Mouse (Mus musculus): ENCODE data around the gene Atxn7l2.
A peak's percentile ranks its signal among the peaks of the same experiment; 100 is the strongest.

Gene Atxn7l2

GRCm38 (mm10) chr3:108204470-108204869 lies 6.3 kb downstream of the Atxn7l2 start:
- DNase-seq: peak in 1 of 2 experiments; percentile 11

- DNase-seq: peak; percentile 90 to 94
Measured at GRCm38 (mm10) chr3:108203621-108204325, 7.0 kb downstream of the Atxn7l2 start.

- peak; percentile 59 to 63 for DNase-seq
Measured at GRCm38 (mm10) chr3:108203212-108203611, 7.5 kb downstream of the Atxn7l2 start.

- no peak for DNase-seq
Measured at GRCm38 (mm10) chr3:108202506-108202905, 8.2 kb downstream of the Atxn7l2 start.

- DNase-seq: peak; percentile 88
Measured at GRCm38 (mm10) chr3:108200329-108201323, 10.1 kb downstream of the Atxn7l2 start, which contains the start of gene Cyb561d1. Gene Cyb561d1, minus strand, starts transcription at chr3:108201212.

- peak in 1 of 2 experiments; percentile 9 for DNase-seq
Measured at GRCm38 (mm10) chr3:108199231-108199630, 11.5 kb downstream of the Atxn7l2 start.

GRCm38 (mm10) chr3:108197066-108197497 lies 13.7 kb downstream of the Atxn7l2 start:
- peak; percentile 72 to 80 for DNase-seq

GRCm38 (mm10) chr3:108195941-108196590 lies 14.7 kb downstream of the Atxn7l2 start:
- peak; percentile 56 to 62 for DNase-seq

- no peak for DNase-seq
Measured at GRCm38 (mm10) chr3:108195287-108195686, 15.4 kb downstream of the Atxn7l2 start.

- DNase-seq: peak in 1 of 2 experiments; percentile 1
Measured at GRCm38 (mm10) chr3:108193686-108194085, 17.0 kb downstream of the Atxn7l2 start.

GRCm38 (mm10) chr3:108189897-108190296 lies 20.8 kb downstream of the Atxn7l2 start:
- peak in 1 of 2 experiments; percentile 3 for DNase-seq

GRCm38 (mm10) chr3:108188716-108189490 lies 21.8 kb downstream of the Atxn7l2 start:
- DNase-seq: peak; percentile 17 to 25

- DNase-seq: peak; percentile 32 to 42
Measured at GRCm38 (mm10) chr3:108187111-108187795, 23.5 kb downstream of the Atxn7l2 start.

- DNase-seq: peak; percentile 63 to 74
Measured at GRCm38 (mm10) chr3:108186098-108187047, 24.4 kb downstream of the Atxn7l2 start, which contains the start of gene Amigo1. Gene Amigo1, plus strand, starts transcription at chr3:108186335.

GRCm38 (mm10) chr3:108185460-108186097 lies 25.2 kb downstream of the Atxn7l2 start:
- no peak for DNase-seq

- no peak for DNase-seq
Measured at GRCm38 (mm10) chr3:108184742-108185141, 26.0 kb downstream of the Atxn7l2 start.

GRCm38 (mm10) chr3:108180514-108180913 lies 30.2 kb downstream of the Atxn7l2 start:
- DNase-seq: no peak

- DNase-seq: no peak
Measured at GRCm38 (mm10) chr3:108178756-108179715, 31.7 kb downstream of the Atxn7l2 start.

All from cerebellum, postnatal 14 days (tissue).